Mouse (Mus musculus): Measurements from ENCODE around the gene Nck2. TPM values are rescaled to one million over a fixed set of nuclear protein-coding genes. Genes with fewer than 3 reads are reported as not detected.

The Nck2 gene
- polyA plus RNA-seq, 1 experiment from 2014 or later: 53.2 TPM

Other genes with a start within 250 kb of the Nck2 start
- 8.6 and 9.1 TPM in 2 replicates for gene Fhl2, start 247.6 kb upstream of the Nck2 start, polyA plus RNA-seq (2014; fragmentation: Nextera tagmentation; extraction: Ambion mirVana)